Mouse (Mus musculus) hindbrain, embryonic 14.5 days (tissue): ENCODE measurements around the gene Fbxw4. TPM values are rescaled to one million over a fixed set of nuclear protein-coding genes. Genes with fewer than 3 reads are reported as not detected.
A peak's percentile ranks its signal among the peaks of the same experiment; 100 is the strongest.
"Not testable (repeated sequence)": the region's sequence is repeated elsewhere in the genome, so short reads cannot be mapped to it uniquely, and the experiment has no call there.

Experiments
- ATAC-seq: fragments of 200-750 bp; cut with Nextera tagmentation; 2 replicates; pipeline ENCODE4 v1.8.0; 2017; ENCODE audit warnings: moderate number of reproducible peaks, mild to moderate bottlenecking, moderate TSS enrichment, moderate library complexity; ENCODE audit not compliant: low FRiP score
- DNase-seq: peaks from one replicate; pipeline ENCODE4 v3.0.0-alpha.2; 2015; ENCODE audit warnings: low spot score
- H3K27ac ChIP-seq: fragments of 300-500 bp; sonication (generic); 2 replicates; pipeline ENCODE4 v1.5.1; 2014; ENCODE audit warnings: mild to moderate bottlenecking, moderate library complexity
- H3K27me3 ChIP-seq: fragments of 300-500 bp; sonication (generic); 2 replicates; pipeline ENCODE4 v1.6.1; 2014; ENCODE audit warnings: mild to moderate bottlenecking, low read length, mixed read lengths; ENCODE audit not compliant: control insufficient read depth, insufficient read depth
- H3K36me3 ChIP-seq: fragments of 300-500 bp; sonication (generic); replicated peaks from 2 replicates; pipeline ENCODE4 v1.6.1; 2014; ENCODE audit not compliant: control insufficient read depth, insufficient read depth
- H3K4me1 ChIP-seq: fragments of 300-500 bp; sonication (generic); replicated peaks from 2 replicates; pipeline ENCODE4 v1.6.1; 2014; ENCODE audit warnings: antibody characterized with exemption, low read length, mixed read lengths; ENCODE audit not compliant: control insufficient read depth, insufficient read depth
- H3K4me2 ChIP-seq: fragments of 300-500 bp; sonication (generic); replicated peaks from 2 replicates; pipeline ENCODE4 v1.6.1; 2014; ENCODE audit warnings: mild to moderate bottlenecking, moderate library complexity
- H3K4me3 ChIP-seq: fragments of 300-500 bp; sonication (generic); replicated peaks from 2 replicates; pipeline ENCODE4 v1.5.1; 2014; ENCODE audit warnings: mild to moderate bottlenecking, low read length
- H3K9ac ChIP-seq: fragments of 300-500 bp; sonication (generic); 2 replicates; pipeline ENCODE4 v1.6.1; 2014
- H3K9me3 ChIP-seq: fragments of 300-500 bp; sonication (generic); 2 replicates; pipeline ENCODE4 v1.6.1; 2016; ENCODE audit warnings: low read length; ENCODE audit not compliant: control insufficient read depth
- WGBS: fragments of 180-500 bp; shearing (Covaris S2); extraction: QIAGEN DNeasy Blood & Tissue Kit; methylation state at CpG from one replicate; pipeline ENCODE4 v1.1.7; 2014; 5-methylcytosine and 5-hydroxymethylcytosine counted together
- polyA plus RNA-seq: library from polyadenylated mRNA; unstranded; fragments of >200 nt; fragmentation: Nextera tagmentation; extraction: Ambion mirVana; gene quantifications from 2 replicates; pipeline ENCODE4 v1.2.1, GENCODE M21; 2014

Gene Fbxw4
- polyA plus RNA-seq, 1 experiment from 2014 or later = 6.7 TPM

- Histone ChIP-seq H3K9ac (peak overlapping the region; percentile 99), H3K4me1 (peaks cover 40% of the 10 kb centered on the region), H3K4me3 (peak overlapping the region; percentile 86), H3K36me3 (no peaks in the 10 kb centered on the region), H3K27ac (peak overlapping the region; percentile 95; the same call in 1 of the 2 replicates), H3K27me3 (no peaks in the 10 kb centered on the region), H3K9me3 (no peaks in the 10 kb centered on the region), H3K4me2 (peak overlapping the region; percentile 79)
- no peak for DNase-seq
- ATAC-seq = no peak
- WGBS = 63% methylated on average over 10 of the region's 10 CpGs
These were observed 1.4 kb downstream of the Fbxw4 start for GRCm38 (mm10) chr19:45658556-45659268.

GRCm38 (mm10) chr19:45657828-45658227, 2.3 kb downstream of the Fbxw4 start:
- 0 out of 2 replicates have a peak overlapping the region, but pooled peaks have one; percentile 6 for H3K4me2 ChIP-seq

GRCm38 (mm10) chr19:45656810-45657595, 3.1 kb downstream of the Fbxw4 start:
- 68% methylated on average over 8 of the region's 8 CpGs for WGBS
- ATAC-seq = no peak

More at GRCm38 (mm10) chr19:45657828-45658227, 2.3 kb downstream of the Fbxw4 start:
- no peak for ATAC-seq
- Histone ChIP-seq H3K27ac (no peak overlapping the region), H3K4me3 (no peak overlapping the region), H3K27me3 (no peaks in the 10 kb centered on the region), H3K9ac (no peak overlapping the region), H3K9me3 (no peaks in the 10 kb centered on the region), H3K4me1 (peaks cover 40% of the 10 kb centered on the region), H3K36me3 (no peaks in the 10 kb centered on the region)
- DNase-seq = no peak
- WGBS = 88% methylated on average over 1 of the region's 1 CpGs

GRCm38 (mm10) chr19:45655870-45656269, 4.2 kb downstream of the Fbxw4 start:
- no peaks in the 10 kb centered on the region for H3K9me3 ChIP-seq
- DNase-seq (no peak), ATAC-seq (no peak)
- no peaks in the 10 kb centered on the region for H3K36me3 ChIP-seq
- H3K9ac ChIP-seq = peak overlapping the region; percentile 39
- peak overlapping the region; percentile 35 for H3K4me2 ChIP-seq
- H3K27ac ChIP-seq = peak overlapping the region; percentile 51
- H3K4me1 ChIP-seq = peaks cover 38% of the 10 kb centered on the region
- no peaks in the 10 kb centered on the region for H3K27me3 ChIP-seq
- H3K4me3 ChIP-seq = no peak overlapping the region
- 49% methylated on average over 8 of the region's 8 CpGs for WGBS

More at GRCm38 (mm10) chr19:45656810-45657595, 3.1 kb downstream of the Fbxw4 start:
- Histone ChIP-seq H3K36me3 (no peaks in the 10 kb centered on the region), H3K9ac (no peak overlapping the region), H3K4me3 (no peak overlapping the region), H3K9me3 (no peaks in the 10 kb centered on the region), H3K27ac (no peak overlapping the region), H3K4me2 (no peak overlapping the region; the same call in 1 of the 2 replicates), H3K4me1 (peaks cover 40% of the 10 kb centered on the region), H3K27me3 (no peaks in the 10 kb centered on the region)
- DNase-seq = no peak

GRCm38 (mm10) chr19:45653986-45654385, 6.1 kb downstream of the Fbxw4 start:
- Histone ChIP-seq H3K4me1 (peaks cover 32% of the 10 kb centered on the region), H3K27me3 (no peaks in the 10 kb centered on the region), H3K36me3 (no peaks in the 10 kb centered on the region), H3K9me3 (no peaks in the 10 kb centered on the region), H3K27ac (no peak overlapping the region), H3K4me3 (no peak overlapping the region), H3K4me2 (no peak overlapping the region), H3K9ac (no peak overlapping the region)
- ATAC-seq = no peak
- WGBS = 67% methylated on average over 6 of the region's 6 CpGs
- no peak for DNase-seq

- H3K9ac ChIP-seq = no peak overlapping the region
- H3K36me3 ChIP-seq = no peaks in the 10 kb centered on the region
- 69% methylated on average over 15 of the region's 15 CpGs for WGBS
- no peak overlapping the region for H3K4me2 ChIP-seq
- ATAC-seq = no peak
- no peaks in the 10 kb centered on the region for H3K27me3 ChIP-seq
- DNase-seq = no peak
- peaks cover 21% of the 10 kb centered on the region for H3K4me1 ChIP-seq
- no peak overlapping the region for H3K27ac ChIP-seq
- no peak overlapping the region for H3K4me3 ChIP-seq
- no peaks in the 10 kb centered on the region for H3K9me3 ChIP-seq
These were observed 7.7 kb downstream of the Fbxw4 start for GRCm38 (mm10) chr19:45652286-45652988.

GRCm38 (mm10) chr19:45651524-45651923, 8.6 kb downstream of the Fbxw4 start:
- DNase-seq = no peak
- Histone ChIP-seq H3K4me2 (no peak overlapping the region), H3K4me3 (no peak overlapping the region), H3K9ac (no peak overlapping the region), H3K4me1 (peaks cover 13% of the 10 kb centered on the region), H3K36me3 (no peaks in the 10 kb centered on the region), H3K27me3 (no peaks in the 10 kb centered on the region), H3K27ac (no peak overlapping the region), H3K9me3 (no peaks in the 10 kb centered on the region)
- 90% methylated on average over 8 of the region's 8 CpGs for WGBS
- ATAC-seq = no peak

GRCm38 (mm10) chr19:45649776-45650175, 10.3 kb downstream of the Fbxw4 start:
- Histone ChIP-seq H3K36me3 (no peaks in the 10 kb centered on the region), H3K4me3 (no peak overlapping the region), H3K9me3 (no peaks in the 10 kb centered on the region), H3K27ac (no peak overlapping the region), H3K4me2 (no peak overlapping the region), H3K4me1 (no peaks in the 10 kb centered on the region), H3K27me3 (no peaks in the 10 kb centered on the region), H3K9ac (no peak overlapping the region)
- DNase-seq = no peak
- 82% methylated on average over 4 of the region's 4 CpGs for WGBS
- ATAC-seq = no peak

GRCm38 (mm10) chr19:45648469-45648868, 11.6 kb downstream of the Fbxw4 start:
- H3K4me3 ChIP-seq, H3K27ac ChIP-seq, H3K4me2 ChIP-seq, H3K36me3 ChIP-seq, DNase-seq, ATAC-seq, H3K4me1 ChIP-seq, H3K27me3 ChIP-seq, H3K9ac ChIP-seq, H3K9me3 ChIP-seq: not testable (repeated sequence)
- 94% methylated on average over 6 of the region's 6 CpGs for WGBS
